Mouse (Mus musculus) midbrain, embryonic 14.5 days (tissue): Measurements from ENCODE around the gene D630045J12Rik. TPM values are rescaled to one million over a fixed set of nuclear protein-coding genes. Genes with fewer than 3 reads are reported as not detected.
A peak's percentile ranks its signal among the peaks of the same experiment; 100 is the strongest.

ENCODE experiments used
- ATAC-seq: fragments of 200-750 bp; cut with Nextera tagmentation; 2 replicates; pipeline ENCODE4 v1.8.0; 2017; ENCODE audit warnings: moderate number of reproducible peaks, moderate library complexity; ENCODE audit not compliant: low FRiP score, low TSS enrichment
- DNase-seq: peaks from one replicate; pipeline ENCODE4 v3.0.0-alpha.2; 2015
- H3K27ac ChIP-seq: fragments of 300-500 bp; sonication (generic); replicated peaks from 2 replicates; pipeline ENCODE4 v1.5.1; 2014; ENCODE audit warnings: mild to moderate bottlenecking, low read depth, low read length, moderate library complexity
- H3K27me3 ChIP-seq: fragments of 300-500 bp; sonication (generic); 2 replicates; pipeline ENCODE4 v1.6.1; 2014; ENCODE audit warnings: low read length, control low read depth, mixed read lengths; ENCODE audit not compliant: control insufficient read depth, insufficient read depth
- H3K36me3 ChIP-seq: fragments of 300-500 bp; sonication (generic); 2 replicates; pipeline ENCODE4 v1.6.1; 2014; ENCODE audit warnings: low read length, control low read depth; ENCODE audit not compliant: control insufficient read depth, insufficient read depth
- H3K4me1 ChIP-seq: fragments of 300-500 bp; sonication (generic); 2 replicates; pipeline ENCODE4 v1.6.1; 2014; ENCODE audit warnings: mild to moderate bottlenecking, antibody characterized with exemption, low read length, control low read depth; ENCODE audit not compliant: control insufficient read depth, insufficient read depth
- H3K4me2 ChIP-seq: fragments of 300-500 bp; sonication (generic); 2 replicates; pipeline ENCODE4 v1.6.1; 2014; ENCODE audit warnings: mild to moderate bottlenecking, low read length, moderate library complexity
- H3K4me3 ChIP-seq: fragments of 300-500 bp; sonication (generic); replicated peaks from 2 replicates; pipeline ENCODE4 v1.5.1; 2014; ENCODE audit warnings: low read depth, low read length
- H3K9ac ChIP-seq: fragments of 300-500 bp; sonication (generic); replicated peaks from 2 replicates; pipeline ENCODE4 v1.6.1; 2014; ENCODE audit warnings: mild to moderate bottlenecking, low read length, moderate library complexity
- H3K9me3 ChIP-seq: fragments of 300-500 bp; sonication (generic); 2 replicates; pipeline ENCODE4 v1.6.1; 2016; ENCODE audit warnings: low read length, control low read depth, mixed read lengths; ENCODE audit not compliant: control insufficient read depth
- WGBS: fragments of 180-500 bp; shearing (Covaris S2); extraction: QIAGEN DNeasy Blood & Tissue Kit; methylation state at CpG from one replicate; pipeline ENCODE4 v1.1.7; 2014; 5-methylcytosine and 5-hydroxymethylcytosine counted together
- polyA plus RNA-seq: library from polyadenylated mRNA; unstranded; fragments of >200 nt; fragmentation: Nextera tagmentation; extraction: Ambion mirVana; gene quantifications from 2 replicates; pipeline ENCODE4 v1.2.1, GENCODE M21; 2014

D630045J12Rik gene
- polyA plus RNA-seq, 1 experiment from 2014 or later: 21.5 TPM

DNA sequence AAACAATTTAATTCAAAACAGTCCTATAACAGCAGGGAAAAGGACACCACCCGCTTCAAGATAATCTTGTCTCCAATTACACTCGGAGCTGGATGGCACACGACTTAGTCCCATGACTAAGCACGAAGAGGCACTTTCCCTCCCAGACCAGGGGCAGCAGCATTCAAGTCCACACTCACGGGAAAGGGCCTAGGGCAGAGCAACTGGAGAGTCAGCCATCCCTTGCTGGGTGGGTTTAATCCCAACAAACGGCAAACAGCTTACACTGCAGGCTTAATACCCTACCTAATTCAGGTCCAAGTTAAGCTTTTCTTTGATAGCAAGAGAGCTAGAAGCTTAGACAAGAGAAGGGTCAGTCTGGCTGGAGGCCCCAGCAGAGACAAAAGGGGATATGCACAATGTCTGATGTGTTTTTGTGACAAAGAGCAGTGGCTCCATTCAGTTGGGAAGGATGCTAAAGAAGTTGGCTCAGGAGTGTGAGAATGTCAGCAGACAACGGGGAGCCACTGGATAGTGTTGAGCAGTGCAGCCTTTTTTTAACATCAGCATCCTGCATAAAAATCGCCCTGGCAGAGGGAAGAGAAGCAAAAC is 46.8 kb downstream of the D630045J12Rik start:
- Histone ChIP-seq H3K27me3 (no peaks in the 10 kb centered on the region), H3K4me1 (peaks cover 19% of the 10 kb centered on the region), H3K36me3 (no peaks in the 10 kb centered on the region), H3K4me2 (no peak overlapping the region), H3K9me3 (no peaks in the 10 kb centered on the region), H3K4me3 (no peak overlapping the region), H3K27ac (peak overlapping the region; percentile 55), H3K9ac (no peak overlapping the region)
- peak; percentile 66 for DNase-seq
- WGBS: 2% methylated on average over 8 of the region's 8 CpGs
- ATAC-seq: peak; percentile 44; the same call in 1 of the 2 replicates

DNA sequence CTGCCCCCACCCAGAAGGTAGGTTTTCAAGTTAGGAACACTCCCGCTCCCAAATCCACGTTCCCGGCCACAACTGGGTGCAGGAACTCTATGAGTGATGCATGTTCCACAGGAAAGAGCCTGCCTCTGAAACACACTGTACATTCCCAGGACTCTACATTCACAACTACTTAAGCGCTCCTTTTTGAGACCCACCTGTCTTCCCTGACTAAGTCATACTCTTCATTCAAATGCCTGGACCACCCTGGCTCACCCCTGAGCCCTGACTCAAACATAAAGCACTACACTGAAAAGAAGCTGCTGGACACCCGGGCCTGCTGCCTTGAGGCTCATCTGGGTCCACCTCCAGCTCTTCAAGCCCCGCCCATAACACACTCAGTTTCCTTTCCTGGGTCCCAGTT is 48.4 kb downstream of the D630045J12Rik start:
- Histone ChIP-seq H3K27ac (no peak overlapping the region), H3K4me1 (peaks cover 19% of the 10 kb centered on the region), H3K36me3 (no peaks in the 10 kb centered on the region), H3K9me3 (no peaks in the 10 kb centered on the region), H3K4me2 (no peak overlapping the region), H3K9ac (no peak overlapping the region), H3K4me3 (no peak overlapping the region), H3K27me3 (no peaks in the 10 kb centered on the region)
- WGBS: 78% methylated on average over 6 of the region's 6 CpGs
- DNase-seq (no peak), ATAC-seq (no peak)

DNA sequence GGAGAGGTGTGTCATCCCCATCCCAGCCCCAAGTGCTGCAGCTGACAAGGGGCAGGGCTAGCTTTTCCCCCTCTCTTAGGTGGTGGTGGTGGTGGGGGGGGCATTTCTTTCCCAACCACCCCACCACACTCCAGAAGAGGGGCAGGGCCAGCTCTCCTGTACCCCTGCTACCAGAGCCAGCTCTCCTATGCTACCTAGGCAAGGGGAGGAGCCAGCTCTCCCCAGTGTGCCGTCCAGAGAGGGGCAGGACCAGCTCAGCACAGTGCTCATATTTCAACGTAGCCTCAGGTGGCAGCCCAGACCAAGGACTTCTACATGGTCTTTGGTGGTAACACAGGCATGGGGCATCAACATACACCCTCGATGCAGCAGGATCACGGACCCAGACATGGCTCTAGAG is 50.0 kb downstream of the D630045J12Rik start:
- no peaks in the 10 kb centered on the region for H3K27me3 ChIP-seq
- DNase-seq (no peak), ATAC-seq (0 out of 2 replicates have a peak, but pooled peaks have one; percentile 16)
- H3K9ac ChIP-seq: no peak overlapping the region
- H3K27ac ChIP-seq: no peak overlapping the region
- no peaks in the 10 kb centered on the region for H3K9me3 ChIP-seq
- H3K4me1 ChIP-seq: peaks cover 23% of the 10 kb centered on the region
- H3K4me3 ChIP-seq: no peak overlapping the region
- no peak overlapping the region for H3K4me2 ChIP-seq
- 64% methylated on average over 4 of the region's 4 CpGs for WGBS
- no peaks in the 10 kb centered on the region for H3K36me3 ChIP-seq

DNA sequence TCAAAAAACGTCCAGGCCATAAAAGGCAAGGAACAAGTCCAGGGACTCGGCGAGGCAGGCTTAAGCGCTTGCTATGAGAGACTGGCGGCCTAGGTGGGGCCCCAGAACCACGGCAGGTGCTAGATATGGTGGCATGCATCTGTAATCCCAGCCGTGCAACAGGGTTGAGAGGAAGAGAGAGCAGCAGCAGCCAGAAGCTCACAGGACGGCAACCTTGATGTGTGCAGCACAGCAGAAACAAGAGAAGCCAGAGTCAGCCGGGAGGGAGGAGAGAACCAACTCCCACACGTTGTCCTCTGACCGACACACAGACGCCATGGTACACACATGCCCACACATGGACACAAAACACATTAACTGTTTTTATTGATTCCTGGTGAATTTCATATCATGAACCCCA is 51.0 kb downstream of the D630045J12Rik start:
- no peak for ATAC-seq

DNA sequence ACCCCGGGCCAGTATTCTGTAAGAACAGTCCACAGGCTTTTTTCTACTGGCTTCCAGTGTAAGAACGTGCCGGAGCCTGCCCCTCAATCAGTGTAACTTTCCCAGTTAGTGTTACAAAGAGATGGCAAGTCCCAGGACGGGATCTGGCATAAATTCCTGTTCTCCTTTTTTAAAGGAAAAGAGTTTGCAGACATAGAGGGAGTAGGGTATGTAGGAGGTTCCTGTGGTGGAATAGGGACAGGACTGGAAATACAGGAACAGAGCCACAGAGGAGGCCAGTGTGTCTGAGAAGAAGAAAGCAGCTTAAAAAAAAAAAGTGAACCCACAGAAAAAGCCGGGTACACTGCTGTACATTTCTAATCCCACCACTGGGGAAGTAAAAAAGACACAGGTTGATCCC is 52.3 kb downstream of the D630045J12Rik start:
- Histone ChIP-seq H3K27ac (no peak overlapping the region), H3K4me3 (no peak overlapping the region), H3K36me3 (peaks cover 3% of the 10 kb centered on the region), H3K4me2 (no peak overlapping the region), H3K27me3 (no peaks in the 10 kb centered on the region), H3K4me1 (peaks cover 14% of the 10 kb centered on the region; the same call in 1 of the 2 replicates), H3K9me3 (no peaks in the 10 kb centered on the region), H3K9ac (no peak overlapping the region)
- DNase-seq (no peak), ATAC-seq (no peak)
- WGBS: 79% methylated on average over 5 of the region's 5 CpGs

More for the DNA sequence above, 51.0 kb downstream of the D630045J12Rik start:
- Histone ChIP-seq H3K4me1 (peaks cover 24% of the 10 kb centered on the region), H3K27me3 (no peaks in the 10 kb centered on the region), H3K27ac (no peak overlapping the region), H3K9ac (no peak overlapping the region), H3K4me2 (no peak overlapping the region), H3K9me3 (no peaks in the 10 kb centered on the region), H3K36me3 (no peaks in the 10 kb centered on the region), H3K4me3 (no peak overlapping the region)
- 85% methylated on average over 12 of the region's 12 CpGs for WGBS
- DNase-seq: no peak

DNA sequence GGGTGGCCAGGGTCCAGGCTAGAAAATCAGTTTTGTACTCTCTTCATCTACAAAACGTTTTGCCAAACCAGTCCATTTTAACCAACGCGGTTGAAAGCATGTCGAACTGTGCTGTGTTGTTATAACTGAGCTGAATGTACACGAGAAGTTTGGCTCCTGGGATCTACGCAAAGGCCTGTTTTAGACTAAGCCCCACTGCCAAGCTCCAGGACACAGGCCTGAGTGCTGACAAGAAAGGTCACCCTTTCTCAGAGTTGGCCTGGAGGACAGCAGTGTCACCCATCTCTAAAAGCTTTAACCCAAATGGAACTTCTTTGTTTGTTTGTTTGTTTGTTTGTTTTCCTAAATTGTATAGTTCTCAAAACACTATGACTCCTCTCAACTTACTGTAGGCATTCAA is 54.2 kb downstream of the D630045J12Rik start:
- no peak overlapping the region for H3K27ac ChIP-seq
- WGBS: 91% methylated on average over 6 of the region's 6 CpGs
- H3K4me1 ChIP-seq: 0 out of 2 replicates have a peak, but pooled peaks cover 5% of the 10 kb centered on the region
- H3K4me3 ChIP-seq: no peak overlapping the region
- DNase-seq (no peak), ATAC-seq (no peak)
- no peaks in the 10 kb centered on the region for H3K9me3 ChIP-seq
- peaks cover 22% of the 10 kb centered on the region for H3K36me3 ChIP-seq
- H3K27me3 ChIP-seq: no peaks in the 10 kb centered on the region
- H3K4me2 ChIP-seq: no peak overlapping the region
- no peak overlapping the region for H3K9ac ChIP-seq

DNA sequence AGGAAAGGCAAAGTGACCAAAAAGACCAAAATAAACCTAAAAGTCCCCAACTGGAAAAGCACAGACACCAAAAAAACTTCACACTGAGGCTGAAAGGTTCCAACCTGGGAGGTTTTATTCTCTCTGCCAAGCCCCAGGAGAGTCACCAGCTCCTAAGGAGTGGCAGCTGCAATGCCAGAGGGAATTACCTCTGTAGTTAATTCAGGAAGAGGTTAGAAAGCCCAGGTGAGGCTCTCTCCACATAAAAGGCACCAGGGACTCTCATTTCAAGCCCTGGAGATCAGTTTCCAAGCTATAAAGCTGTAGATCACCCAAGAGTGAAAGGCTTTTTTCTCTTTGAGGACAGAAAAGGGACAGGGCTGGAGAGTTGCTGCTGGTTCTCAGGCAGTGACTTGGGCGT is 55.1 kb downstream of the D630045J12Rik start:
- H3K9ac ChIP-seq: no peak overlapping the region
- WGBS: 83% methylated on average over 1 of the region's 1 CpGs
- ATAC-seq: no peak

DNA sequence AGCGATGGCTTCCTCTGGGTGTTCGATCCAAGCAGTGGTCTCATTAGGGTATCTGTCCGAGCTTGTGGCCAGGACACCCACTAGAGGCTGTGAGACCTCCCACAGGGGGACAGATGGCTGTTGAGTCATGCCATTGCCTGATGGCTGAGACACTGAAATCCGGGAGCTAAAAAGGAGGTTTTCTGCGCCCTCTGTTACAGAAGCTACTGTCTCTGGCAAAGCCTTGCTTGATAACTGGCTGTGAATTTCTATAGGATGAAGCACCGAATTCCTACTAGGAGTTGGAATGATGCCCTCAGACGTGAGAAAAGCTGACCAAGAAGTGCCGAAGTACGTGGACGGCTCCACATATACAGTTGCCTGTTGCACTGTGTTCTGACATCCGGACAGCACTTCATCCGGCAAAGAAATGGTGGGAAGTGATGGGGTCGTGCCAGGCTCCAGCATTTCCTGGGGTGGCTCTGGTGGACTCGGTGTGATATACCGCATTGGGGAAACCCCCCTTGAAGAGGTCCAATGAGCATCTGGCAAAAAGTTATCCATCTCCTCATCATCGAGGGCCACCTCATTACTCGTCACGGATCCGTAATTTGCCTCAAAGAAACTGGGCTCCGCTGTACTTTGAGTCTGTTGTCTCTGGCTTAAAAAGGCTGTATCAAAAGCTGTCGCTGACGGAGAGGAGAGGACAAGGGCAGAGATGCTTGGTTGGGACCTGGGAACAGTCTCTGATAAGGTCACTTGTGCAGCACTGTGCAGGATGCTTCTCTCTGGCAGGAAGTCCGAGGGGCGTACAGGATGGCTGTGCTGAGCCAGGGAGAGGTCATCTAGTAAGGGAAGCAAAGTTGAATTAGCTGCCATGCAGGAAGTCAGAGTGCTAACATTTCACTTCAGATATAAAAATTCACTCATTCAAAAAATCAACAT is 57.3 kb downstream of the D630045J12Rik start:
- Histone ChIP-seq H3K27ac (no peak overlapping the region), H3K4me1 (0 out of 2 replicates have a peak, but pooled peaks cover 5% of the 10 kb centered on the region), H3K4me2 (no peak overlapping the region), H3K27me3 (no peaks in the 10 kb centered on the region), H3K9ac (no peak overlapping the region), H3K36me3 (peaks cover 40% of the 10 kb centered on the region), H3K9me3 (no peaks in the 10 kb centered on the region), H3K4me3 (no peak overlapping the region)
- ATAC-seq (no peak), DNase-seq (no peak)
- 94% methylated on average over 24 of the region's 24 CpGs for WGBS

More for the DNA sequence above, 55.1 kb downstream of the D630045J12Rik start:
- no peaks in the 10 kb centered on the region for H3K27me3 ChIP-seq
- no peak for DNase-seq
- no peak overlapping the region for H3K4me3 ChIP-seq
- H3K27ac ChIP-seq: no peak overlapping the region
- 0 out of 2 replicates have a peak, but pooled peaks cover 5% of the 10 kb centered on the region for H3K4me1 ChIP-seq
- H3K4me2 ChIP-seq: no peak overlapping the region
- peaks cover 30% of the 10 kb centered on the region for H3K36me3 ChIP-seq
- no peaks in the 10 kb centered on the region for H3K9me3 ChIP-seq
